Mouse (Mus musculus): ENCODE results near the gene Cntnap5a.

DNA sequence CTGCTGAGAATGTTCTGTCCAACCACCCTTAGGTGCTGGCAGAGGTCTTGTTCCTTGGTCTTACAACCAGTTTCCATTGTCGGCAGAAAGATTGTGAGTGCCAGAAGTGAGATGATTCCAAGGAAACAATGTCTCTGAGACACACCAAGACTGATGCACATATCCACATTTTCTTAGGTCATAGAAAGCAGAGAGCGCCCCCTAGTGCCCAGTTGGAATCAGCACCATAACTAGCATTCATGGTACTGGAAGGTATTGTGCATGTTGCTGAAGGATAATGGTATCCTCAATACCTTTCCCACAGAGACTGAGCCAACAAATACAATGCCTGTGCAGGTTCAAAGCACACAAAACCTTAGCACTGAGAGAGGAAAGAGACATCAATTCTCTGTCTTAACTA is 793.1 kb downstream of the Cntnap5a start:
- TF ChIP-seq CTCF (IDR thresholded peaks at IDR 0.05; ENCODE audit: borderline replicate concordance, control insufficient read depth, extremely low read depth, insufficient read depth, low read length, poor library complexity): no peak
- TF ChIP-seq POLR2A (IDR thresholded peaks at IDR 0.05; ENCODE audit: control insufficient read depth, extremely low read depth, insufficient read depth, low read length, poor library complexity): no peak

Measured in thymus, adult 2 months (tissue).